Mouse (Mus musculus) MEL (cell line): Measurements from ENCODE around the gene Gm42791.

Experiments used
- CTCF ChIP-seq, 3 experiments: IDR thresholded peaks in 2 of 3; conservative IDR thresholded peaks in 1 of 3; 2 replicates each; pipeline ENCODE4 v1.5.1; 2011 to 2012; ENCODE audit warnings: low read length in 3 of 3, low read depth in 2 of 3, mild to moderate bottlenecking in 2 of 3, improper control_type of control experiment in 1 of 3, inconsistent platforms in 1 of 3, mixed read lengths in 1 of 3, moderate library complexity in 1 of 3; ENCODE audit not compliant: control insufficient read depth in 1 of 3, insufficient read depth in 1 of 3, poor library complexity in 1 of 3, severe bottlenecking in 1 of 3
- MXI1 ChIP-seq: IDR thresholded peaks from 2 replicates; pipeline ENCODE4 v1.6.1; 2011; ENCODE audit warnings: mild to moderate bottlenecking, low read depth, low read length, improper control_type of control experiment
- UBTF ChIP-seq: IDR thresholded peaks from 2 replicates; pipeline ENCODE4 v1.6.1; 2012; ENCODE audit warnings: low read depth, mild to moderate bottlenecking, inconsistent platforms, low read length, improper control_type of control experiment, moderate library complexity, borderline replicate concordance; ENCODE audit not compliant: insufficient read depth

GRCm38 (mm10) chr5:148896515-148896914 is 98.4 kb downstream of the Gm42791 start:
- TF ChIP-seq MXI1 (no peak), CTCF (IDR thresholded peaks at IDR 0.05 in 2 of 3, conservative IDR thresholded peaks at IDR 0.05 in 1 of 3; ENCODE audit: control insufficient read depth in 1 of 3, insufficient read depth in 1 of 3, low read depth in 2 of 3, low read length in 3 of 3, poor library complexity in 1 of 3, severe bottlenecking in 1 of 3) (no peak), UBTF (no peak)
